Mouse (Mus musculus): ENCODE results near the gene Oca2.
A peak's percentile ranks its signal among the peaks of the same experiment; 100 is the strongest.

The Oca2 gene

DNA sequence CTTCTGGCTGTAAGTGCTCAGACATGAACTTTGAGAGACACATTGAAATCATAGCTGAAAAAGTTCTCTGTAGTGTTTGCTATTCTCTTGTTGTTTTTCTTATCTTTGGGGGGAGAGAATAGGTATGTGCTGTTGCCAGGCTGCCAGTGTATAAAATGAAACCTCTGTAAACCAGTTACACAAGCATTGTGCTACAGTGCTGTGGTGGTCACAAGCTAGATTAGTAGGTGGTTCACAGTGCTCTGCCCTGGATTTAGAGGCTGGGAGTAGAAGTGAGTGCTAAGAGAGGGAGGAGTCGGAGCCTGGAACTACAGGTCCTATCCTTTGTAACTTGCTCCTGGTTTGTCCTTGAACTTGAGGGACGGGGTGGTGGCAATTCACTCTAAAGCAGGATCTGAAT is 148.7 kb downstream of the Oca2 start:
- no peak for DNase-seq

DNA sequence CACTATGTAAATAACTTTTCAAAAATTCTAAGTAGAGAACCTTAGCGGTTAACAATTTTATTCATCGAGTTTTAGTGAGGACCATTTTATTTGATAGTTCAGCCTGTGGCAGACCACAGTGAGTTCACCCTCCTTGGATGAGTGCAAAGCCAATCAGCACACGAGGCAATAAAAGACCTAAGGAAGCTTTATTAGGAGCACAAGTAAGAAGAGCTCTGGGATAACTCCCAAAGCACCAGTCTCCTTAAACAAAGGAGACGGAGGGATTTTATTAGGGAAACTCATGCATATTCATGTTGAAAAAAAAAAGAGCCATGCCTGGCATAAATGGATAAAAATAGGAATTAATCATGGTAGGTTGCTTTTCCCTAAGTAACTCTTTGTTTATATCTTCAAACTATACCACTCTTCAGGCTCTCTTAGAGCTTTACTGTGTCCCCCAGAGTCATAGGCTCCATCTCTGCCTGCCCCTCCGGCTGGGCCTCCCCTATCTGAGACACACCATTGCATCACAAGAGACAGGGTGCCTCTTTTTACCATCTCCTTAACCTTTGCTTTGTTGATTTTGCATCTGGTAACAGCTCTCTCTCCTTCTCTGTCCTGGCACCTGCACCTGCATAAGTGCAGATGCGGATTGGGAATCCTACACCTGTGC is 178.7 kb downstream of the Oca2 start:
- DNase-seq, result no peak

DNA sequence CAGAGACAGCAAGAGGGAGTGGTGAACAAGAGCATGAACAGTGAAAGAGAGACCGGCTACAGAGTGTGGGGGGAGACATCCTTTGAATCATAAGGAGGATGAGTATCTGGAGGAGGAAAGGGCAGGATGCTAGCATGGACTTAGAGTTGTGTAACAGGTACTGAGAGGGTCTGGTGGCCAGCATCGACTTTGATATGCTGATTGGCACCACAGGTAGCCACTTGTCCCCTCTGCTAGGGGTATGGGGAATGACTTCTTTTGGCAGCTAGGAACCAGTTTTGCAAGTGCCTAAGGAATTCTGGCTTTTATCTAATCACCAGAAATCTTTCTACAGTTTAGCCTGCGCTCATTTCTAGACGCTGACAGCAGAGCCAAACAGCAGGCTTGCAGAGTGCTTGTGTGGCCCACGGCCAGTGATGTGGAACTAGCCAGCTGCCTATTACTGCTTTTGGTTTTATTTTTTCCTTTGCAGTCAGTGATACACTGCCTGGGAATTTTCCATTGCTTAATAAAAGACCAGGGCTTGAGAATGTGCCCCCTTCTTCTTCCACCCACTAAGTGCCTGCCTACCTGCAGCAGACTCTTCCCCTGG is 179.8 kb downstream of the Oca2 start:
- peak in 1 of 2 experiments; percentile 20 for DNase-seq

DNA sequence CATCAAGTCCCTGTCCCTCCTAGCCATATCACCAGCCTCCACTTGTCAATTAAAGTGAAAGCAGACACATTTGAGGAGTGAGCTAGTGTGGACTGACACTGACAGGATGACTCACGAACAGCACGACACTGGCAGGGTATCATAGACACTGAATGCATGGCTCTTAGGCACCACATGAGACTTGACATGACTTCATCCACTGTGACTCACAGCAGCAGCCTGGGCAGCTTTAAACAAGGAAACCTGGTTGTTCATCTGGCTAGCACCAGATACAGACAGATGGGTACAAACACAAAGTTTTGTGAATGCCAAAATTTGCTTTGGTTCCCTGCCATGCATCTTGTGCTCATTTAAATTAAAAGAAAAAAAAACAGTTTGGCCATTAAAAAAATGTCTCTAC is 182.4 kb downstream of the Oca2 start:
- no peak for DNase-seq

DNA sequence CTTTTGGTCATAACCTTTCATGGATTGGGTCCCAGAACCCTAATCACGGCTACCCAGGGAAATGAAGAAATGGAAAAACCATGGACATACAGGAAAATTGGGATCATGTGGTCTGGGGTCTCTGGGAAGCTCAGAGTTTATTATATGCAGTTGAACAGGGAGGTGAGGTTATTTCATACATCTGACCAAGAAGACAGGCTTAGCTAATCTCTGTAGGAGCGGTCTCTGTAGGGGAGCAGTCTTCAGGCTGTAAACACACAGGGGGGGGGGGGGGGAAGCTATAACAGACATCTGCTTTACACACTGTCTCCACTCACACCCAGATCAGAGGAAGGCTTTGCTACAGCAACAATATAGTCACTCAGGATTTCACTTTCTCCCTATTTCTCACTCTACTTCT is 184.0 kb downstream of the Oca2 start:
- no peak for DNase-seq

DNA sequence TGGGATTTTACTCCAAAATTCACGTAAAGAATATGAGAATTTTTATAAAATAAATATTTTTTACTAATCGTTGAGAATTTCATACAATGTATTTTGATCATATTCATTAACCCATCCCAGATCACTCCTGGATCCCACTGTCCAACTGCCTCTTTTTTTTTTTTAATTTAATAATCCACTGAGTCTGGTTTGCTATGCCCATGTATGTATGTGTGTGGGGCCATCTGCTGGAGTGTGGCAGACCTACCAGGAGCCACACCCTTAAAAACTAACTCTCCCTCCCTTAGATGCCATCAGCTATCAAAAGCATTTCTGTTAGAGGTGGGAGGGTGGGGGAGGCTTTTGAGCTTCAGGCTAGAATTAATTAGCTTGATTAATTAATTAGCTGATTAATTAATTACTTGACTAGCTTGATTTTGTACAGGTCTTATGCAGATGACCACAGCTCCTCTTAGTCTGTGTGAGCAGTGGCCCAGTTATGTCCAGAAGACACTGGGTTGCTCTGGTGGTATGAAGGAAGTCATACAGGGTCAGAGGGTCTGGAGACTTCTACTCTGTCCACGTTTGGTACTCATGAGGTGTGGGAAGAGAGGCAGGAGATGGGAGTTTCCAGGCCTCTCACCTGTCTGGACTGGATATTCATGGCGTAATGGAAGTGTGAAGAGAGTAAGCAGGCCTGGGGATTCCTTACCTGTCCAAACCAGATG is 221.4 kb downstream of the Oca2 start:
- no peak for DNase-seq

DNA sequence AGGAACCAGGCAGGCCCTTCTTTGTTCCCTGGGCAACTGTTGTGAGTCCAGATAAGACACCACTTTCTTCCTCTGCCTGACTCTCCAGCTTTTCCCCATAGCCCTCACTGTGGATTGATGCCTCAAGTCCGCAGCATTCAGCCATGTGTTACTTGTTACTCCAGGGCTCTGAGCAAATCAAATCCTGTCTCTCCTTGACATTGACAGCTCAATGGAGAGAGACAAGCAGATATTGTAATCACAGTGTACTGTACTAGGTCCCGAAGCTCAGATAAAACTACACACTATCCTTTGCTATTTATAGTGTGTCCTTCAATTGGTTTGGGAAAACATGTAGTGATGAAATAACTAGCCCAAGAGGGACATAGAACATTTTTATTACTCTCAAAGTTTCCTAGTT is 258.7 kb downstream of the Oca2 start:
- no peak for DNase-seq

DNA sequence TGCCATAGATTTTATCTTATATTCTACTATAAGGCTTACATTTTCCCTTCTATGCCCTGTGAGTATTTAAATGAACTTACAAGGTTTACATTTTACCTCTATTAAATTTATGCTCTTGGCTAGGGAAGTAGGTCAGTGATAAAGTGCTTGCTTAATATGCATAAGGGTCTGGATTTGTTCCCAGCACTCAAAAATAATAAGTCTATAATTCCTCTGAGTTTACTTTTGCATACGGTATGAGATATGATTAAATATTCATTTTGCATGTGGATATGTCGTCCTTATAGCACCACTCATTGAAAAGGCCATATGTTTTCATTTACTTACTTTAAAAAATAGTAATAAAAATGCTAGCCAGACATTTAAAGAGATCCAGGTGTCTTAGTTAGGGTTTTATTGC is 259.8 kb downstream of the Oca2 start:
- no peak for DNase-seq

DNA sequence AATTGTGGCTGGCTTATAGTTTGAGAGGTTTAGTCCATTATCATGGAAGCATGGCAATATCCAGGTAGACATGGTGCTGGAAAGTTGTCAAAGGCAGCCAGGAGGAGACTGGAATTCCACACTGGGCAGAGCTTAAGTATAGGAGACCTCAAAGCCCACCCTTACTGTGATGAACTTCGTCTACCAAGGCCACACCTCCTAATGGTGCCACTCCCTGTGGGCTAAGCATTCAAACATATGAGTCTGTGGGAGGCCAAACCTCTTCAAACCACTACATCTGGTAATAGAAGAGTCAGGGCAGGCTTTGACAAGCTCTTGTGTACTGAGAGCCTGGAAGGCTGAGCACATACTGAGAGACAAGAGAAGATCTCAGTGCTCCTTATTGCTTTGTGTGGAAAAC is 260.2 kb downstream of the Oca2 start:
- DNase-seq, result no peak

DNA sequence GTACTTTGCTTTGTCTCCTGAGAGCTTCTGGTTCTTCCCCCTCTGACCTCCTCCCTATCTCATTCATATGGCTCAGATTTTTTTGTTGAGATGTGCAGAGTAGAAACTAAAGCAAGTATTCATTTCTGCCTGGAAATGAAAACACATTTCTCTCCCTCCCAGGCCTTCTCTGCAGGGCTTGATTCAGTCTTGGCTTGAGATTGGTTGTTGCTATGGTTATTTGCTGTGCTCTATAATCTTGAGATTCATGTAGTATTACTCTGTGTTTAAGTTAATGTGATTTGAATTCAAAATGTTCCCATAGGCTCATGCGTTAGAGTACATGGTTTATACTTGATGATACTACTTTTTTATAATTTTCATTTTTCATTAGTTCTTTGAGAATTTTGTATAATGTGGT is 260.9 kb downstream of the Oca2 start:
- DNase-seq, result no peak

DNA sequence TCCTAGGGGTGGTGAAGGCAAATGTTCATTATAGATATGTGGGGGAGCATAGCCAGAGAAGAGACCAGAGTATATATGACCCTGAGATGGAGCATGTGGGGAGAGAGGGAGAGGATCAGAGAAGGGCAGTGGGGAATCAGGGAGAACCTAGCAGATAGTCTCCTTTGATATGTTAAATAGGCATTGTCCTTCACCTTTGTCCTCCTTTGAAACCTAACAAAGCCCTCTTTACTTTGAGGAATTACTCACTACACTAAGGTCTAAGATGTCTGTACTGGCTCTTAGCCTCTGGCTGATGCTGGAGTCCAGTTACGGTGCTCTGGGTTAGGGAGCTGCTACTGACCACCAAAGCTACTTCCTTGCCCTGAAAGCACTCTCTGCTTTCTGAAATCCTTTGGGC is 279.0 kb downstream of the Oca2 start:
- DNase-seq, result no peak

DNA sequence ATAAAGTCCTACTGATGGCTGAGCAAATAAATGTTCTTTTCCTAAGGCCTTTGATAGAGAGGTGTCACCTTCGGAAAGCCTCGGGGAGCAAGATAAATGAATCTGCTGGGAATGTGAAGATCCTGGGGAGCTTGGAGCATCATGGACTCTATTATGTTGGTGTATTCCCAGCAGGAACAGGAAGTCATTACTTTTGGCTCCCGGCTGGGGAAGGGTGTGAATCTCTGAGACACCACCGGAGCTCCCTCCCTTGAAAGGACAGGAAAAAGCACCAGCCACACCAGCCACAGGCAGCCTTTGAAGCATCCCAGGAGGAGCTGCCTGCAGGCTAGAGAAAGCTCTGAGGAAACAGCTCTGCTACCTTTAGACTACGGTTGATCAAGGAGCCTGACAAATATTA is 280.2 kb downstream of the Oca2 start:
- DNase-seq, result no peak

DNA sequence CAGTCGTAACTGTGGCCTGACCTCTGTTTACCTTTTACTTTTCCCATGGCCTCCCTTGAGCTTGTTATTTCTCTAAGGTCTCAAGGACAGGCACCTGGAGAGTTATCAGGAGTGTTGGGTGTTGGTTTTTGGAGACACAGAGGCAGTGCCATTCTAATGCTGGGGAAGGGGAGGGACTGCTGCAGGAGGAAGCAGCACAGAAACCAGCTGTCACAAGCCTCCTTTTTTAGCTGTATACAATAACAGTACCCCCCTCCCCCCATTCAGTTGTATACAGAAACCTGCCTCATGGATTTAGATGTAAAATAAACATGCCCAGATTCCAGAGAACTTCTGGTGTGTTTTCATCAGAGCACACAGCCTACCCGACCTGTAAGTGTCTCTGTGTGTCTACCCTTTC is 295.3 kb downstream of the Oca2 start:
- no peak for DNase-seq

DNA sequence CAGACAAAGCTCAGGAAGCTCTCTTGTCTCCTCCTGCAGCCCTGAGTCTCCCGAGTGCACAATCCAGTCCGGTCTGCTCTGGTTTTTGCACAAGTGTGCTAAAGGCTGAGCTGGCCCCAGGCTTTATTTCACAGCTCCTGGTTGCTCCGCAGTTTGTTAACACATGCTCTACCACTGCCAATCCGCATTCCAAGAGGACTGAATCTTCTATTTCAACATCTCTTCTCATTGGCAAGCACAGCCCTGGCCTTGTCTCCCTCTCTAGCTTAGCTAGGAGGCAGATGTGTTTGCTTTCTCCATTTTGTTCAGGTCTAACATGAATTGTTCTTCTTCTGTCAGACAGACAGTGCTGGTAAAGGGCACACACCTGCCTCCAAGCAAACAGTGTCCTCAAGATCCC is 309.7 kb downstream of the Oca2 start:
- DNase-seq, result no peak

DNA sequence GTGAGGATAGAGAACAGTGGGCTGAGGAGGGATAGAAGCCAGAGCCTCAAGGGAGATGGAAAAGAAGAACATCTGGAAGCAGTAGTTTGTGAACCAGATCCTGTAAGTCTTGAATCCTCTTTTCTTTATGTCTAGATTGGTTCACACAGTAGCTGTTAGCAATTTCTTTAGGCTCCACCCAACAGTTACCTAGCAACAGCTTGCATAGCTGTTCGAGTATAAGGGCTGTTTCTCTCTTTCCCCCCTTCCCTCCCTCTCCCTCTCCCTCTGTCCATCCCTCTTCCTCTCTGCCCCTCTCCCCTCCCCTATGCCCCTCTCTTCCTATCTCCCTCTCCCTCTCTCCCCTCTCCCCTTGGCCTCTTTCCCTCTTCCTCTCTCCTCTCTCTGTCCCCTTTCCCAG is 312.2 kb downstream of the Oca2 start:
- DNase-seq, result no peak
